Mouse (Mus musculus): Measurements from ENCODE around the gene Nfkbia. TPM values are rescaled to one million over a fixed set of nuclear protein-coding genes. Genes with fewer than 3 reads are reported as not detected.
A peak's percentile ranks its signal among the peaks of the same experiment; 100 is the strongest.

Gene Nfkbia
- polyA plus RNA-seq, 1 experiment from 2014 or later: 49.6 TPM

DNA sequence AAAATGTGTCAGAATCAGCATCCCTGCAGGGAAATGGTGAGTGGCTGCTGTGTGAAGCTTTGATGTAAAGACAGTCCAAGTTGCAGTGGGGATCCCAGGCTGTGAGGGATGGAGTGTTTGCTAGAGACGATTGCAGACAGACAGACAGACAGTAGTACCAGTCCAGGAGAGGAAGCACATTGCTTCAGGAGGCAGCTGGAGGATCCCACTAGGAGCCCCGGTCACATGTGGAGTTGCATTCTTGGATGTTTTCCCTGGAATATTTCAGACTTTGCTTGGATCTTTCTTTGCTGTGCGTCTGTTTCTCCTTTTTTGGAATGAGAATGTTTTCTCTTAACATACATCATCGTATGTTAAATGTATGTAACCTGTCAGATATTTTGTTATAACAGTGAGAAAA lies 38.5 kb downstream of the Nfkbia start:
- Histone ChIP-seq H3K9me3 (ENCODE audit: control insufficient read depth, low read length) (no peaks in the 10 kb centered on the region), H3K4me2 (ENCODE audit: low read length) (no peak overlapping the region), H3K36me3 (ENCODE audit: control insufficient read depth, insufficient read depth, low read length) (no peaks in the 10 kb centered on the region), H3K27me3 (ENCODE audit: control insufficient read depth, insufficient read depth, low read length) (no peaks in the 10 kb centered on the region), H3K4me1 (ENCODE audit: control insufficient read depth, insufficient read depth, low read length) (no peaks in the 10 kb centered on the region), H3K4me3 (replicated peaks; ENCODE audit: low read depth, low read length) (no peak overlapping the region), H3K9ac (replicated peaks; ENCODE audit: low read length) (no peak overlapping the region), H3K27ac (replicated peaks; ENCODE audit: low read depth, low read length) (no peak overlapping the region)
- 84% methylated on average over 4 of the region's 4 CpGs for WGBS
- no peak for ATAC-seq (ENCODE audit: low FRiP score, low TSS enrichment)
- no peak for DNase-seq

DNA sequence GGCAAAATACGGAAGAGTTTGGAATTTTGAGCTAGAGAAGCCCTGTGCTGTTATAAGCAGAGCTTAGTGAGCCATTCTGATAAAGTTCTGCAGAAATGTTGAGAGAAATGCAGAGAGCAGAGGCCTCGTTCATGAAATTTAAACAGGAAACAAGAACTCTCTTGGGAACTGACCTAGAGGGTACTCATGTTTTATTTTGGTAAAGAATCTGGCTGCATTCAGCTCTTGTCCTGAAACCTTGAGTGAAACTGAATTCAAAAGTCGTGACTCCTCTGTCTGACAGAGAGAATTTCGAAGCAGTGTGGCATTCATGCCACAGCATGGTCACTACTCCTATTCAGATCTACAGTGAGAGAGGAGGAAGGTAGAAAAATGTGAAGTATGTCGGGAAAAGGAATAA lies 39.6 kb downstream of the Nfkbia start:
- Histone ChIP-seq H3K9ac (replicated peaks; ENCODE audit: low read length) (no peak overlapping the region), H3K27ac (replicated peaks; ENCODE audit: low read depth, low read length) (no peak overlapping the region), H3K4me3 (replicated peaks; ENCODE audit: low read depth, low read length) (no peak overlapping the region), H3K36me3 (ENCODE audit: control insufficient read depth, insufficient read depth, low read length) (no peaks in the 10 kb centered on the region), H3K9me3 (ENCODE audit: control insufficient read depth, low read length) (no peaks in the 10 kb centered on the region), H3K27me3 (ENCODE audit: control insufficient read depth, insufficient read depth, low read length) (no peaks in the 10 kb centered on the region), H3K4me1 (ENCODE audit: control insufficient read depth, insufficient read depth, low read length) (no peaks in the 10 kb centered on the region), H3K4me2 (ENCODE audit: low read length) (no peak overlapping the region)
- ATAC-seq (ENCODE audit: low FRiP score, low TSS enrichment): no peak
- no peak for DNase-seq
- 61% methylated on average over 5 of the region's 5 CpGs for WGBS

DNA sequence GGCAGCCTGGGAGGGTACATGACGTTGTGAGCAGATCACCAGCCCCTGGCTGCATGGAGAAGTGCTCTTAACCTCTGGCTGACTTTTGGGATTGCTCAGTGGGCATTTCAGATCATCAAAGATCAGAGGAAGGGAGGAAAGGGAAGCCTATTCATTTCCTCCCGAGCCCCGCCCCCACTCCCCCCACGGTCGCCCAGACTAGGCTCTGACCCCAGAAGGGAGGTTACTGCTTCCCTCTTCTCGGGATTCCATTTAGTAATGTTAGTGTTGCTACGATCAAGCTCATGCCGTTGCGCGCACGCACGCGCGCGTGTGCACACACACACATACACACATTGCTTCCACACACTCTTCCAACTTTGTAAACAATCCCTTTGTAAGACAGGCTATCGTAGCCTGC lies 42.0 kb downstream of the Nfkbia start:
- no peak for ATAC-seq (ENCODE audit: low FRiP score, low TSS enrichment)

DNA sequence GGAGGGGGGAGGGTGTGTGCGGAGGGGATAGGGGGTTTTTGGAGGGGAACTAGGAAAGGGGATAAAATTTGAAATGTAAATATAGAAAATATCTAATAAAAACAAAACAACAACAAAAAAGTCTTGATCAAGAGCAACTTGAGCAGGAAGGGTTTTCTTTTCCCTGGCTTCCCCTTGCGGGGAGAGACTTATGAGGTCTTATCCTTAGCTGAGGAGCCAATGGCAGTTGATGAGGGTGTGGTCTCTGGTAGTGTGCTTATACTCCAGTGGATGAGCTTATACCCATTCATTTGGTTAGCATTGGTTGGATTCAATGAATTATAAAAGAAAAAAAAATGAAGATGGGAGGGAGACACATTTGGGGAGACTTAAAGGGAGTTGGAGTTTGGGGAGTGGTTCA lies 43.4 kb downstream of the Nfkbia start:
- no peak for DNase-seq
- Histone ChIP-seq H3K4me1 (ENCODE audit: control insufficient read depth, insufficient read depth, low read length) (peaks cover 8% of the 10 kb centered on the region; the same call in 1 of the 2 replicates), H3K4me2 (ENCODE audit: low read length) (no peak overlapping the region), H3K27me3 (ENCODE audit: control insufficient read depth, insufficient read depth, low read length) (no peaks in the 10 kb centered on the region), H3K4me3 (replicated peaks; ENCODE audit: low read depth, low read length) (no peak overlapping the region), H3K36me3 (ENCODE audit: control insufficient read depth, insufficient read depth, low read length) (no peaks in the 10 kb centered on the region), H3K9ac (replicated peaks; ENCODE audit: low read length) (no peak overlapping the region), H3K9me3 (ENCODE audit: control insufficient read depth, low read length) (no peaks in the 10 kb centered on the region), H3K27ac (replicated peaks; ENCODE audit: low read depth, low read length) (no peak overlapping the region)
- 96% methylated on average over 2 of the region's 2 CpGs for WGBS
- no peak for ATAC-seq (ENCODE audit: low FRiP score, low TSS enrichment)

More for the DNA sequence above, 42.0 kb downstream of the Nfkbia start:
- 71% methylated on average over 16 of the region's 16 CpGs for WGBS
- H3K27me3 ChIP-seq (ENCODE audit: control insufficient read depth, insufficient read depth, low read length): no peaks in the 10 kb centered on the region
- peaks cover 8% of the 10 kb centered on the region; the same call in 1 of the 2 replicates for H3K4me1 ChIP-seq (ENCODE audit: control insufficient read depth, insufficient read depth, low read length)
- H3K27ac ChIP-seq (replicated peaks; ENCODE audit: low read depth, low read length): no peak overlapping the region
- H3K4me2 ChIP-seq (ENCODE audit: low read length): no peak overlapping the region
- H3K9ac ChIP-seq (replicated peaks; ENCODE audit: low read length): no peak overlapping the region
- no peak for DNase-seq
- no peaks in the 10 kb centered on the region for H3K36me3 ChIP-seq (ENCODE audit: control insufficient read depth, insufficient read depth, low read length)
- H3K4me3 ChIP-seq (replicated peaks; ENCODE audit: low read depth, low read length): no peak overlapping the region
- H3K9me3 ChIP-seq (ENCODE audit: control insufficient read depth, low read length): no peaks in the 10 kb centered on the region

DNA sequence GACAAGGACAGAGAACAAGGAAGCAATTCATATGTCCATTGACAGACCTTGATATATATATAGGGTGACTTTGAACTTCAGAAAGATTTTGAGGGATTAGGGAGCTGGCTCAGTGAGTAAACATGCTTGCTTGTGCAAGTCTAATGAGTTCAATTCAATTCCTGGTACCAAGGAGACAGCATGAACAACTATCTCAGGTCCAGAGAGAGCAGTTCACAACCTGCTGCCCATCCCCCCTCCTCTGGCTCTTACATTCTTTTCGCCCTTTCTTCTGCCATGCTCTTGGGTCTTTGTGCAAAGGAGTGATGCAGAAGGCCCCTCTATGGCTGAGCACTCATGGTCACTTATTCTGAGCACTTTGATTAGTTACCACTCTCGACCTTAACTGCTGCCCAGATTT lies 44.0 kb downstream of the Nfkbia start:
- H3K36me3 ChIP-seq (ENCODE audit: control insufficient read depth, insufficient read depth, low read length): no peaks in the 10 kb centered on the region
- no peak overlapping the region for H3K4me2 ChIP-seq (ENCODE audit: low read length)
- 64% methylated on average over 2 of the region's 2 CpGs for WGBS
- no peak for DNase-seq
- no peaks in the 10 kb centered on the region for H3K27me3 ChIP-seq (ENCODE audit: control insufficient read depth, insufficient read depth, low read length)
- no peak overlapping the region for H3K9ac ChIP-seq (replicated peaks; ENCODE audit: low read length)
- H3K4me3 ChIP-seq (replicated peaks; ENCODE audit: low read depth, low read length): no peak overlapping the region
- no peaks in the 10 kb centered on the region for H3K9me3 ChIP-seq (ENCODE audit: control insufficient read depth, low read length)
- no peak for ATAC-seq (ENCODE audit: low FRiP score, low TSS enrichment)
- H3K27ac ChIP-seq (replicated peaks; ENCODE audit: low read depth, low read length): no peak overlapping the region
- peaks cover 8% of the 10 kb centered on the region; the same call in 1 of the 2 replicates for H3K4me1 ChIP-seq (ENCODE audit: control insufficient read depth, insufficient read depth, low read length)

DNA sequence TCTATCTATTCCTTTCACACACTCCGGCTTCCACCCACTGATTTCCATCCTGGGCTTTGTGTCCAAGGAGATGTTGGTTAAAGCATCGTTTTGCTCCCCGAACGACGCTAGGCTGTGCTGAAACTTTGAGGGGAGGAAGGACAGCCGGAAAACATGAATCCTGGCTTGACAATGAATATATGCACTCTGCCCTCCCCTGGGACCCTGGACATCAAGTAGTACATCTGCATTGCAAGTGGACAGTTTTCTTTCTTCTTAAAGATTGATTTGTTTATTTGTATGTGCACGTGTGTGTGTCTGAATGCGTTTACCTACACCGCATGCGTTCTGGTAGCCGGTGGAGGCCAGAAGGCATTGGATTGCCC lies 45.1 kb downstream of the Nfkbia start:
- H3K9ac ChIP-seq (replicated peaks; ENCODE audit: low read length): no peak overlapping the region
- H3K4me2 ChIP-seq (ENCODE audit: low read length): no peak overlapping the region
- peaks cover 8% of the 10 kb centered on the region; the same call in 1 of the 2 replicates for H3K4me1 ChIP-seq (ENCODE audit: control insufficient read depth, insufficient read depth, low read length)
- peak overlapping the region; percentile 82 for H3K27ac ChIP-seq (replicated peaks; ENCODE audit: low read depth, low read length)
- no peak for ATAC-seq (ENCODE audit: low FRiP score, low TSS enrichment)
- H3K27me3 ChIP-seq (ENCODE audit: control insufficient read depth, insufficient read depth, low read length): no peaks in the 10 kb centered on the region
- DNase-seq: no peak
- no peaks in the 10 kb centered on the region for H3K9me3 ChIP-seq (ENCODE audit: control insufficient read depth, low read length)
- no peaks in the 10 kb centered on the region for H3K36me3 ChIP-seq (ENCODE audit: control insufficient read depth, insufficient read depth, low read length)
- 77% methylated on average over 11 of the region's 11 CpGs for WGBS
- no peak overlapping the region for H3K4me3 ChIP-seq (replicated peaks; ENCODE audit: low read depth, low read length)

DNA sequence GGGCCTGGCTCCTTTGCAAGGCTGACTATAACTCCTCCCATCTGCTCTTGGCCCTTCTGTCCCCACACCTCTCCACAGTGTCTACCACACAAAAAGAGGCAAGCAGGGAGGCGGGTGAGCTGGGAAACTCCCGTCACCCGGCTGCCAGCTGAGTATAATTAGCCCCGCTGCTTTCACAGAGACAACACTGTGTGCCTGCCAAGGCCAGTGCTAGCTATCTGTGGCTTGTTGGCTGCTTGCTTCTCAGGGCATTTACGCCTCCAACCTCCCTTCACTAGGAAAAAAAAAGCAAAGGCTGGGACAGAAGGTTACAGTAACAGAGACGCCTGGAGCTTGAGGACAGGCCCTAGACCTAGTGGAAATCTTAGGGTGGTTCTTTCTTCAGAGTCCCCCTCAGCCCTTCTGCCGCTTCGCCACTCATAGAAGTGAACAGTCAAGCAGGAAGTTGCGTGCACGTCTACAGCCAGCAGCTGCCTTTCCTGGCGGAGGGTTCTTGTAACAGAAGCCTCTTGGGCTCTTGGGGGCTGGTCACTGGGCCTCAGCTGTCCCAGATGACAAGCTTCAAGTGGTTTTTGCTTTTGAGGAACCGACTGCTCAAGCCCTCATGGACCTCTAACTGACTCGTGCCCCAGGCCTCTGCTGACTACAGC lies 45.6 kb downstream of the Nfkbia start:
- peak overlapping the region; percentile 82 for H3K27ac ChIP-seq (replicated peaks; ENCODE audit: low read depth, low read length)
- H3K4me1 ChIP-seq (ENCODE audit: control insufficient read depth, insufficient read depth, low read length): peaks cover 8% of the 10 kb centered on the region; the same call in 1 of the 2 replicates
- no peak overlapping the region for H3K4me3 ChIP-seq (replicated peaks; ENCODE audit: low read depth, low read length)
- H3K9me3 ChIP-seq (ENCODE audit: control insufficient read depth, low read length): no peaks in the 10 kb centered on the region
- H3K36me3 ChIP-seq (ENCODE audit: control insufficient read depth, insufficient read depth, low read length): no peaks in the 10 kb centered on the region
- no peak overlapping the region for H3K4me2 ChIP-seq (ENCODE audit: low read length)
- peak; percentile 77 for DNase-seq
- no peak overlapping the region; the same call in 1 of the 2 replicates for H3K9ac ChIP-seq (replicated peaks; ENCODE audit: low read length)
- H3K27me3 ChIP-seq (ENCODE audit: control insufficient read depth, insufficient read depth, low read length): no peaks in the 10 kb centered on the region
- WGBS: 35% methylated on average over 13 of the region's 13 CpGs
- peak; percentile 87 for ATAC-seq (ENCODE audit: low FRiP score, low TSS enrichment)

DNA sequence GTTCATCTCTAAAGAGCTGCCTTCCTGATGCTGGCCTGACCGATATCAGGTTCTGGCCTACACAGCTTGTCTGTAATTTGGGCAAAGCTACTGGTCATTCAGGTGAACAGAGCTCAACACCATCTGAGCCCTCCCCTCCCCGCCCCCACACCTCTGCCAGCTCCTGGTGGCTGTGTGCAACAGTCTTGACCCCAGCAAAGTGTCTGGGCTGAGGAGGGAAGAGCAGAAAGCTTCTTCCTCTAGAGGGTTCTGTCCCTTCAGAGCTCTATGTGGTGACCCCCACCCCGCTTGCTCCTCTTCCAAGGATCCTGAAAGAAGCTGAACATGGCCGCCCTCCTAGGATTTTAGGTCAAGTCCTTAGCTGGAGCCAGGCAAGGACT lies 46.1 kb downstream of the Nfkbia start:
- no peak overlapping the region for H3K4me3 ChIP-seq (replicated peaks; ENCODE audit: low read depth, low read length)
- H3K4me1 ChIP-seq (ENCODE audit: control insufficient read depth, insufficient read depth, low read length): peaks cover 8% of the 10 kb centered on the region; the same call in 1 of the 2 replicates
- no peaks in the 10 kb centered on the region for H3K36me3 ChIP-seq (ENCODE audit: control insufficient read depth, insufficient read depth, low read length)
- ATAC-seq (ENCODE audit: low FRiP score, low TSS enrichment) (peak; percentile 35; the same call in 1 of the 2 replicates), DNase-seq (no peak)
- no peaks in the 10 kb centered on the region for H3K27me3 ChIP-seq (ENCODE audit: control insufficient read depth, insufficient read depth, low read length)
- WGBS: 88% methylated on average over 4 of the region's 4 CpGs
- no peak overlapping the region for H3K4me2 ChIP-seq (ENCODE audit: low read length)
- no peaks in the 10 kb centered on the region for H3K9me3 ChIP-seq (ENCODE audit: control insufficient read depth, low read length)
- no peak overlapping the region; the same call in 1 of the 2 replicates for H3K9ac ChIP-seq (replicated peaks; ENCODE audit: low read length)
- peak overlapping the region; percentile 82 for H3K27ac ChIP-seq (replicated peaks; ENCODE audit: low read depth, low read length)

DNA sequence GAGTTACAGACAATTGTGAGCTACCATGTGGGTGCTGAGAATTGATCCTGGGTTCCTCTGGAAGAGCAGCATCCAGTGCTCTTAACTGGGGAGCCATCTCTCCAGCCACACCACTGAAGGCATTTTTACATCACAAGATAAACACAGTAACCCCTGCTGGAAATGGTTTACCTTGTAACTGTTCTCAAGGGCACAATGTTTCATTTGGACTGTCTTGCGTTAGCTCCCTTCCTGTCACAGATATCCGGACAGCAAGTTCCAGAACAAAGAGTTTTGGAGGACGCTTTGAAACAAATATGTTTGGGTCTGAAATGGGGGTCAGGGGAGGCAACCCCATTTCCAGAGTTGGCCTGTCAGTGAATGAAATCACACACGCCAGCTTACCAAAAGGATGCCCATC lies 46.9 kb downstream of the Nfkbia start:
- peaks cover 8% of the 10 kb centered on the region; the same call in 1 of the 2 replicates for H3K4me1 ChIP-seq (ENCODE audit: control insufficient read depth, insufficient read depth, low read length)
- H3K27me3 ChIP-seq (ENCODE audit: control insufficient read depth, insufficient read depth, low read length): no peaks in the 10 kb centered on the region
- 94% methylated on average over 4 of the region's 4 CpGs for WGBS
- H3K9ac ChIP-seq (replicated peaks; ENCODE audit: low read length): no peak overlapping the region
- no peak for ATAC-seq (ENCODE audit: low FRiP score, low TSS enrichment)
- H3K9me3 ChIP-seq (ENCODE audit: control insufficient read depth, low read length): no peaks in the 10 kb centered on the region
- H3K4me2 ChIP-seq (ENCODE audit: low read length): no peak overlapping the region
- no peak overlapping the region for H3K4me3 ChIP-seq (replicated peaks; ENCODE audit: low read depth, low read length)
- H3K36me3 ChIP-seq (ENCODE audit: control insufficient read depth, insufficient read depth, low read length): no peaks in the 10 kb centered on the region
- no peak for DNase-seq
- no peak overlapping the region for H3K27ac ChIP-seq (replicated peaks; ENCODE audit: low read depth, low read length)
